Mouse (Mus musculus): ENCODE measurements around the gene Selp.

DNA sequence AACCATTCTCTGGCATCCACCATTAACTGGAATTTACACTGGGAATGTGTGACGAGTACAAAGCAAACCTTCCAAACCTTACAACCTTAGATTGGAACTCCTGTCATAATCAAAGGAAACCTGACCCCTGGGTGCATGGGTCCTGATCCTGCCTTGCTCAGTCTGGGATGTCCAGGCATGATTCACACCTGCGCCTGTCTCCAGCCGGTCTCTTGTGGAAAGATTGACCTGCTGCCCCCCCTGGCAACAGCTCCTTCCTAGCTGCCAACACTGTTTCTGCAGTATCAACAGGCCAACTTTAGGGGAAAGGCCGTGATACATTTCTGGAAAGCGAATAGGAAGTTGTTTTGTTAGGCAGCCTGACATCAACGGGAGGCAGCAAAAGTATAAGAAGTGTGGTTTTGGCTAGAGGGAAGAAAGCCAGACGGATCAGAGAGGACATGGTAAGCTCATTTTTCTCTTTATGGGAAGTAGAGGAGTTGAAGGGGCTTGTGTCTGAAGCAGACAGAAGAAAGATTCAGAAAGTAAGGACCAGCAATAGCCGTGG lies at the start of gene Selp:
- TF ChIP-seq CTCF (IDR thresholded peaks at IDR 0.05) (no peak), POLR2A (IDR thresholded peaks at IDR 0.05; ENCODE audit: insufficient read depth, low read depth, low read length) (no peak), EP300 (IDR thresholded peaks at IDR 0.05; ENCODE audit: insufficient read depth, low read depth, low read length) (no peak)

All from heart, adult 2 months (tissue).